Mouse (Mus musculus) midbrain, embryonic 11.5 days (tissue): ENCODE data around the gene Upk1b. TPM values are rescaled to one million over a fixed set of nuclear protein-coding genes. Genes with fewer than 3 reads are reported as not detected.
A peak's percentile ranks its signal among the peaks of the same experiment; 100 is the strongest.

Experiments used
- ATAC-seq: fragments of 200-750 bp; cut with Nextera tagmentation; 2 replicates; pipeline ENCODE4 v1.8.0; 2017; ENCODE audit warnings: moderate TSS enrichment, moderate library complexity; ENCODE audit not compliant: low FRiP score
- DNase-seq: peaks from one replicate; pipeline ENCODE4 v3.0.0; 2015; ENCODE audit warnings: low spot score; ENCODE audit errors: missing footprints
- H3K27ac ChIP-seq: fragments of 300-500 bp; sonication (generic); 2 replicates; pipeline ENCODE4 v1.5.1; 2014; ENCODE audit warnings: low read depth, low read length
- H3K27me3 ChIP-seq: fragments of 300-500 bp; sonication (generic); 2 replicates; pipeline ENCODE4 v1.6.1; 2014; ENCODE audit warnings: mild to moderate bottlenecking, low read length, moderate library complexity, mixed read lengths; ENCODE audit not compliant: control insufficient read depth, insufficient read depth
- H3K36me3 ChIP-seq: fragments of 300-500 bp; sonication (generic); 2 replicates; pipeline ENCODE4 v1.6.1; 2014; ENCODE audit warnings: mild to moderate bottlenecking, low read length, moderate library complexity, mixed read lengths; ENCODE audit not compliant: control insufficient read depth, insufficient read depth
- H3K4me1 ChIP-seq: fragments of 300-500 bp; sonication (generic); 2 replicates; pipeline ENCODE4 v1.6.1; 2014; ENCODE audit warnings: low read length; ENCODE audit not compliant: control insufficient read depth, insufficient read depth
- H3K4me2 ChIP-seq: fragments of 300-500 bp; sonication (generic); 2 replicates; pipeline ENCODE4 v1.6.1; 2014; ENCODE audit warnings: mild to moderate bottlenecking, moderate library complexity
- H3K4me3 ChIP-seq: fragments of 300-500 bp; sonication (generic); 2 replicates; pipeline ENCODE4 v1.5.1; 2014; ENCODE audit warnings: low read depth, low read length
- H3K9ac ChIP-seq: fragments of 300-500 bp; sonication (generic); 2 replicates; pipeline ENCODE4 v1.6.1; 2014; ENCODE audit warnings: low read length
- H3K9me3 ChIP-seq: fragments of 300-500 bp; sonication (generic); 2 replicates; pipeline ENCODE4 v1.6.1; 2016; ENCODE audit warnings: low read length; ENCODE audit not compliant: control insufficient read depth
- WGBS: fragments of 180-500 bp; shearing (Covaris S2); extraction: QIAGEN DNeasy Blood & Tissue Kit; methylation state at CpG from one replicate; pipeline ENCODE4 v1.1.7; 2014; 5-methylcytosine and 5-hydroxymethylcytosine counted together
- polyA plus RNA-seq: library from polyadenylated mRNA; unstranded; fragments of >200 nt; fragmentation: Nextera tagmentation; extraction: Ambion mirVana; gene quantifications from 2 replicates; pipeline ENCODE4 v1.2.1, GENCODE M21; 2014

The Upk1b gene
- polyA plus RNA-seq, 1 experiment from 2014 or later, result 1.6 TPM

GRCm38 (mm10) chr16:38757626-38758025 is 42.5 kb downstream of the Upk1b start:
- Histone ChIP-seq H3K27me3 (no peaks in the 10 kb centered on the region), H3K4me1 (no peaks in the 10 kb centered on the region), H3K9me3 (no peaks in the 10 kb centered on the region), H3K36me3 (no peaks in the 10 kb centered on the region), H3K27ac (no peak overlapping the region), H3K4me2 (no peak overlapping the region), H3K9ac (no peak overlapping the region), H3K4me3 (no peak overlapping the region)
- 94% methylated on average over 19 of the region's 19 CpGs for WGBS
- DNase-seq, result no peak
- ATAC-seq, result no peak

- no peaks in the 10 kb centered on the region for H3K36me3 ChIP-seq
- no peaks in the 10 kb centered on the region for H3K4me1 ChIP-seq
- no peak overlapping the region for H3K9ac ChIP-seq
- no peaks in the 10 kb centered on the region for H3K27me3 ChIP-seq
- H3K4me2 ChIP-seq, result no peak overlapping the region
- DNase-seq, result no peak
- no peak overlapping the region for H3K27ac ChIP-seq
- no peak for ATAC-seq
- WGBS, result 79% methylated on average over 4 of the region's 4 CpGs
- H3K9me3 ChIP-seq, result no peaks in the 10 kb centered on the region
- no peak overlapping the region for H3K4me3 ChIP-seq
Measured at GRCm38 (mm10) chr16:38756572-38756971, 43.6 kb downstream of the Upk1b start.

- H3K9ac ChIP-seq, result no peak overlapping the region
- H3K4me3 ChIP-seq, result no peak overlapping the region
- WGBS, result 64% methylated on average over 5 of the region's 5 CpGs
- ATAC-seq, result no peak
- no peaks in the 10 kb centered on the region for H3K4me1 ChIP-seq
- H3K27ac ChIP-seq, result no peak overlapping the region
- DNase-seq, result no peak
- no peaks in the 10 kb centered on the region for H3K27me3 ChIP-seq
- no peaks in the 10 kb centered on the region for H3K36me3 ChIP-seq
- H3K4me2 ChIP-seq, result no peak overlapping the region
- no peaks in the 10 kb centered on the region for H3K9me3 ChIP-seq
Measured at GRCm38 (mm10) chr16:38756177-38756503, 44.0 kb downstream of the Upk1b start.

GRCm38 (mm10) chr16:38755452-38756176 is 44.5 kb downstream of the Upk1b start:
- DNase-seq, result no peak
- no peak overlapping the region for H3K4me3 ChIP-seq

GRCm38 (mm10) chr16:38753631-38754030 is 46.5 kb downstream of the Upk1b start:
- WGBS, result 78% methylated on average over 11 of the region's 11 CpGs
- H3K4me2 ChIP-seq, result no peak overlapping the region
- H3K36me3 ChIP-seq, result no peaks in the 10 kb centered on the region
- no peak overlapping the region for H3K9ac ChIP-seq
- DNase-seq, result no peak
- H3K4me3 ChIP-seq, result no peak overlapping the region
- no peak overlapping the region for H3K27ac ChIP-seq
- H3K9me3 ChIP-seq, result no peaks in the 10 kb centered on the region
- no peak for ATAC-seq
- H3K4me1 ChIP-seq, result no peaks in the 10 kb centered on the region
- H3K27me3 ChIP-seq, result no peaks in the 10 kb centered on the region

More at GRCm38 (mm10) chr16:38755452-38756176, 44.5 kb downstream of the Upk1b start:
- Histone ChIP-seq H3K27me3 (no peaks in the 10 kb centered on the region), H3K9ac (no peak overlapping the region), H3K9me3 (no peaks in the 10 kb centered on the region), H3K27ac (no peak overlapping the region), H3K4me1 (no peaks in the 10 kb centered on the region), H3K36me3 (no peaks in the 10 kb centered on the region), H3K4me2 (no peak overlapping the region)
- no peak for ATAC-seq
- 79% methylated on average over 7 of the region's 7 CpGs for WGBS

- no peak for DNase-seq
- H3K4me3 ChIP-seq, result no peak overlapping the region
- H3K27ac ChIP-seq, result no peak overlapping the region
- no peak for ATAC-seq
- no peaks in the 10 kb centered on the region for H3K27me3 ChIP-seq
- no peaks in the 10 kb centered on the region for H3K36me3 ChIP-seq
- no peaks in the 10 kb centered on the region for H3K9me3 ChIP-seq
- H3K4me2 ChIP-seq, result no peak overlapping the region
- H3K4me1 ChIP-seq, result no peaks in the 10 kb centered on the region
- no peak overlapping the region for H3K9ac ChIP-seq
- WGBS, result 88% methylated on average over 6 of the region's 6 CpGs
Measured at GRCm38 (mm10) chr16:38750803-38751202, 49.3 kb downstream of the Upk1b start.

GRCm38 (mm10) chr16:38743941-38744673 is 56.0 kb downstream of the Upk1b start:
- no peak for DNase-seq
- no peaks in the 10 kb centered on the region for H3K4me1 ChIP-seq
- 87% methylated on average over 10 of the region's 10 CpGs for WGBS
- no peak overlapping the region for H3K27ac ChIP-seq
- H3K9ac ChIP-seq, result no peak overlapping the region
- H3K4me2 ChIP-seq, result no peak overlapping the region
- no peaks in the 10 kb centered on the region for H3K27me3 ChIP-seq
- no peak overlapping the region for H3K4me3 ChIP-seq
- no peaks in the 10 kb centered on the region for H3K36me3 ChIP-seq
- H3K9me3 ChIP-seq, result no peaks in the 10 kb centered on the region
- no peak for ATAC-seq

GRCm38 (mm10) chr16:38742659-38743131 is 57.4 kb downstream of the Upk1b start:
- Histone ChIP-seq H3K27ac (peak overlapping the region; percentile 25; the same call in 1 of the 2 replicates), H3K4me3 (peak overlapping the region; percentile 76), H3K27me3 (no peaks in the 10 kb centered on the region), H3K4me2 (peak overlapping the region; percentile 94), H3K9ac (peak overlapping the region; percentile 83), H3K4me1 (no peaks in the 10 kb centered on the region), H3K36me3 (no peaks in the 10 kb centered on the region), H3K9me3 (no peaks in the 10 kb centered on the region)
- peak; percentile 96 for DNase-seq
- ATAC-seq, result peak; percentile 63
- WGBS, result under 1% methylated on average over 13 of the region's 13 CpGs

- under 1% methylated on average over 69 of the region's 69 CpGs for WGBS
- Histone ChIP-seq H3K9me3 (no peaks in the 10 kb centered on the region), H3K27ac (peak within 1 kb of the TSS; percentile 25; the same call in 1 of the 2 replicates), H3K27me3 (no peaks in the 10 kb centered on the region), H3K9ac (peak within 1 kb of the TSS; percentile 83), H3K4me2 (peak within 1 kb of the TSS; percentile 94), H3K36me3 (no peaks in the 10 kb centered on the region), H3K4me3 (peak within 1 kb of the TSS; percentile 76), H3K4me1 (no peaks in the 10 kb centered on the region)
- peak; percentile 98 for DNase-seq
- peak; percentile 96 for ATAC-seq
Measured at GRCm38 (mm10) chr16:38742113-38742658, 57.9 kb downstream of the Upk1b start, which contains the start of gene B4galt4. Gene B4galt4, plus strand, starts transcription at chr16:38742264.
